8 mouse cellular contexts compared by ENCODE assay signal in genomic region chr13:91908202-91908980, GRCm38 (mm10). TPM values are rescaled to one million over a fixed set of nuclear protein-coding genes. Genes with fewer than 3 reads are reported as not detected.
DNase-seq lines count a peak whose midpoint lies in the region; ATAC-seq and TF ChIP-seq lines count a peak whose summit lies in the region.

No protein-coding gene starts in this region.

- no peak for ATAC-seq in heart, embryonic 12.5 days (ENCODE audit: insufficient number of reproducible peaks, low FRiP score)
- no peak for ATAC-seq in limb, embryonic 11.5 days (ENCODE audit: insufficient number of reproducible peaks, low FRiP score, low TSS enrichment, low read depth)

- no peaks in the 10 kb centered on the region for H3K27me3 ChIP-seq in heart, embryonic 12.5 days (replicated peaks)
- H3K27me3 ChIP-seq in limb, embryonic 11.5 days (ENCODE audit: control insufficient read depth, insufficient read depth, low read length): no peaks in the 10 kb centered on the region
- H3K27me3 ChIP-seq in myocyte (ENCODE audit: control insufficient read depth, insufficient read depth, insufficient read length): no peaks in the 10 kb centered on the region

- WGBS in heart, embryonic 12.5 days: 38% methylated on average over 10 of the region's 10 CpGs
- WGBS in limb, embryonic 11.5 days: 45% methylated on average over 10 of the region's 10 CpGs

- no peaks in the 10 kb centered on the region for H3K9me3 ChIP-seq in heart, embryonic 12.5 days (replicated peaks)
- no peaks in the 10 kb centered on the region for H3K9me3 ChIP-seq in limb, embryonic 11.5 days (ENCODE audit: control insufficient read depth, low read length)

- no peak overlapping the region for H3ac ChIP-seq in myocyte (ENCODE audit: control insufficient read depth, insufficient read length)

- DNase-seq in heart, adult 18-20 months: peak; percentile 81 to 86
- peak; percentile 92 for DNase-seq in embryo, embryonic 10 days (ENCODE audit: low spot score)
- peak; percentile 51 to 79 for DNase-seq in gastrocnemius, postnatal 4 days (ENCODE audit: low spot score in 2 of 2)
- peak; percentile 69 to 82 for DNase-seq in kidney, adult 8-10 months
- DNase-seq in limb, embryonic 11.5 days (ENCODE audit: low spot score): peak; percentile 79
- peak; percentile 37 to 52 for DNase-seq in spleen, postnatal 36 days (ENCODE audit: low spot score in 2 of 2)

- H3K27ac ChIP-seq in heart, embryonic 12.5 days (ENCODE audit: poor library complexity, severe bottlenecking): no peak overlapping the region
- no peak overlapping the region for H3K27ac ChIP-seq in limb, embryonic 11.5 days (replicated peaks; ENCODE audit: low read depth, low read length)

- no peak overlapping the region for H3K9ac ChIP-seq in heart, embryonic 12.5 days
- no peak overlapping the region for H3K9ac ChIP-seq in limb, embryonic 11.5 days (ENCODE audit: low read length)

- H3K4me2 ChIP-seq in heart, embryonic 12.5 days: no peak overlapping the region
- H3K4me2 ChIP-seq in limb, embryonic 11.5 days (ENCODE audit: low read depth, severe bottlenecking): no peak overlapping the region
- H3K4me2 ChIP-seq in myocyte (ENCODE audit: low read depth): no peak overlapping the region

- H3K4me3 ChIP-seq in heart, embryonic 12.5 days: no peak overlapping the region
- no peak overlapping the region for H3K4me3 ChIP-seq in limb, embryonic 11.5 days (ENCODE audit: low read depth, low read length)
- no peak overlapping the region for H3K4me3 ChIP-seq in myocyte

- H3K4me1 ChIP-seq in heart, embryonic 12.5 days (replicated peaks): peaks cover 14% of the 10 kb centered on the region
- H3K4me1 ChIP-seq in limb, embryonic 11.5 days (ENCODE audit: control insufficient read depth, insufficient read depth, low read length): no peaks in the 10 kb centered on the region

- H3K79me2 ChIP-seq in myocyte (ENCODE audit: control insufficient read depth, insufficient read depth): no peaks in the 10 kb centered on the region

- no peak for TF ChIP-seq POLR2A in myocyte (IDR thresholded peaks at IDR 0.05; ENCODE audit: insufficient read length, low read depth)

- no peaks in the 10 kb centered on the region for H3K36me3 ChIP-seq in heart, embryonic 12.5 days
- no peaks in the 10 kb centered on the region for H3K36me3 ChIP-seq in limb, embryonic 11.5 days (ENCODE audit: control insufficient read depth, insufficient read depth, low read length)
- no peaks in the 10 kb centered on the region for H3K36me3 ChIP-seq in myocyte (ENCODE audit: control insufficient read depth, insufficient read depth)

TF ChIP-seq in myocyte, 11 proteins besides CTCF, POLR2A, EP300 and RAD21:
- TF ChIP-seq E2F4 (IDR thresholded peaks at IDR 0.05; ENCODE audit: insufficient read depth) (no peak), MYOG (IDR thresholded peaks at IDR 0.05; ENCODE audit: control insufficient read depth in 1 of 3, insufficient read depth in 1 of 3, insufficient read length in 2 of 3, low read depth in 2 of 3) (no peak), CEBPB (IDR thresholded peaks at IDR 0.05; ENCODE audit: insufficient read depth, poor library complexity, severe bottlenecking) (peak; percentile 60; the same call in 1 of the 2 replicates), MYOD1 (IDR thresholded peaks at IDR 0.05; ENCODE audit: control insufficient read depth in 1 of 3, insufficient read length in 2 of 3, low read depth in 2 of 3) (peak in 1 of 3 experiments; percentile 17), TCF3 (IDR thresholded peaks at IDR 0.05; ENCODE audit: insufficient read length, low read depth) (no peak), SRF (IDR thresholded peaks at IDR 0.05; ENCODE audit: control insufficient read depth, insufficient read length, low read depth) (no peak), POLR2AphosphoS2 (IDR thresholded peaks at IDR 0.05; ENCODE audit: insufficient read length, low read depth) (no peak)
TF ChIP-seq in myocyte: peak in this region for 2.

RNA-seq across cellular contexts. Expression of gene Ckmt2, which starts 31.7 kb away (rescaled TPM):
- 1,000 to 10,000 TPM; 2,595 to 2,880 TPM for total RNA-seq in heart, adult 18-20 months (2021)
- polyA plus RNA-seq in heart, embryonic 12.5 days (2016; fragmentation: Nextera tagmentation; extraction: Ambion mirVana): 12.2 and 12.8 TPM in 2 replicates
- 100 to 1,000 TPM; 168 to 176 TPM for total RNA-seq in gastrocnemius, postnatal 4 days (2021)
- polyA plus RNA-seq in limb, embryonic 11.5 days (2014; fragmentation: Nextera tagmentation; extraction: Ambion mirVana): 0.21 TPM in 1 of 2 replicates, not detected in the other
- polyA plus RNA-seq in myocyte (2012; fragmentation: generic; extraction: Trizol): 18.1 TPM

Comparison
In these comparisons a context has a peak if more than half of its experiments do, and no peak if none do; other contexts are left out.
1. RNA of gene Ckmt2, which starts 31.7 kb away (polyA plus RNA-seq): 18.1 TPM in myocyte (single experiment) and 12.2 to 12.8 TPM in heart, embryonic 12.5 days; 0.21 TPM in limb, embryonic 11.5 days; every median in the first group is over 10 times any median in the second.
2. Peak in every context shown above with its lines, with median percentiles within 50 percentile points of each other: DNase-seq.